Mouse (Mus musculus) liver, postnatal 0 days (tissue): ENCODE measurements around the gene Pnmt.

Experiments
- CTCF ChIP-seq: sonication (generic); IDR thresholded peaks from 2 replicates; pipeline ENCODE4 v1.5.1; 2016; ENCODE audit warnings: antibody characterized with exemption, low read depth
- EP300 ChIP-seq: IDR thresholded peaks from 2 replicates; pipeline ENCODE4 v1.6.1; 2016; ENCODE audit warnings: antibody characterized with exemption, low read depth, mild to moderate bottlenecking

DNA sequence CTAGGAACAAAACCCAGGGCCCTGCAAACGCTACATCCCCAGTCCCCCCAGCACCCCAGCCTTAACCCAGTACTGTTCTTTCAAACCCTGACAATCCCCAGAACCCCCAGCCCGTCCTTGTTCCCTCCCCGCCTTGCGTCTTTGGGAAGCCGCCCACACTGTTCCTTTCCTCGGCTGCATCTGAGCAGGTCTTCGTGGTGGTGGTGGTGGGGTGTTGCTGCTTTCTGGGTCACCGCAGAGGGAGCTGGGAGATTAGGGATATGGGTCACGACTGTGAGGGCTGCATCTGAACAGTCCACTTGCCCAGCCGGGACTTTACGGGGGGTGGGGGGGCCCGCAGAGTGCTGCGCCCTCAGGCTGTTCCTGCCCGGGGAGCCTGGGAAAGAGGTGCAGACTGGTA lies 31.8 kb upstream of the Pnmt start:
- no peak for TF ChIP-seq CTCF
- no peak for TF ChIP-seq EP300
